Mouse (Mus musculus) liver, adult (tissue): ENCODE measurements around the gene Chil5.

ENCODE experiments used
- GATA4 ChIP-seq: IDR thresholded peaks from 2 replicates; pipeline ENCODE4 v1.6.1; 2014; ENCODE audit warnings: mild to moderate bottlenecking, low read length; ENCODE audit not compliant: insufficient replicate concordance

Chil5 gene

GRCm38 (mm10) chr3:105971831-105972446 is 60.7 kb downstream of the Chil5 start:
- TF ChIP-seq GATA4 = no peak
